Mouse (Mus musculus): ENCODE data around the gene Wdr61.

Gene Wdr61

GRCm38 (mm10) chr9:54733921-54734638, at the start of gene Wdr61:
Gene Wdr61, minus strand, starts transcription at chr9:54734519.
- peak; percentile 95 for DNase-seq

GRCm38 (mm10) chr9:54784003-54784402, 49.7 kb upstream of the Wdr61 start:
- DNase-seq = no peak

GRCm38 (mm10) chr9:54782504-54782903, 48.2 kb upstream of the Wdr61 start:
- no peak for DNase-seq

- DNase-seq = no peak
These were observed 45.0 kb upstream of the Wdr61 start for GRCm38 (mm10) chr9:54779280-54779679.

GRCm38 (mm10) chr9:54776451-54776982, 42.2 kb upstream of the Wdr61 start:
- DNase-seq = no peak

GRCm38 (mm10) chr9:54770140-54770780, 35.9 kb upstream of the Wdr61 start:
- DNase-seq = no peak

- no peak for DNase-seq
These were observed 31.2 kb upstream of the Wdr61 start for GRCm38 (mm10) chr9:54765336-54766085.

GRCm38 (mm10) chr9:54764561-54765217, 30.4 kb upstream of the Wdr61 start, which contains the start of gene Crabp1:
Gene Crabp1, plus strand, starts transcription at chr9:54764748.
- no peak for DNase-seq

- DNase-seq = no peak
These were observed 29.8 kb upstream of the Wdr61 start for GRCm38 (mm10) chr9:54764091-54764490.

- DNase-seq = no peak
These were observed 25.3 kb upstream of the Wdr61 start for GRCm38 (mm10) chr9:54759592-54759991.

- no peak for DNase-seq
These were observed 18.6 kb upstream of the Wdr61 start for GRCm38 (mm10) chr9:54752944-54753295.

- DNase-seq = no peak
These were observed 18.1 kb upstream of the Wdr61 start for GRCm38 (mm10) chr9:54752201-54752943.

- DNase-seq = no peak
These were observed 17.4 kb upstream of the Wdr61 start for GRCm38 (mm10) chr9:54751684-54752083.

- no peak for DNase-seq
These were observed 16.1 kb upstream of the Wdr61 start for GRCm38 (mm10) chr9:54750215-54750981.

- no peak for DNase-seq
These were observed 11.5 kb upstream of the Wdr61 start for GRCm38 (mm10) chr9:54745740-54746370.

GRCm38 (mm10) chr9:54743891-54744290, 9.6 kb upstream of the Wdr61 start:
- no peak for DNase-seq

- DNase-seq = peak; percentile 17
These were observed 4.1 kb upstream of the Wdr61 start for GRCm38 (mm10) chr9:54738376-54738775.

- peak; percentile 28 for DNase-seq
These were observed 2.0 kb upstream of the Wdr61 start for GRCm38 (mm10) chr9:54736284-54736701.

- DNase-seq = peak; percentile 22
These were observed 427 bp upstream of the Wdr61 start for GRCm38 (mm10) chr9:54734639-54735252.

GRCm38 (mm10) chr9:54732122-54732521, 2.2 kb downstream of the Wdr61 start:
- no peak for DNase-seq
